Mouse (Mus musculus): ENCODE measurements around the gene Hnrnpu. TPM values are rescaled to one million over a fixed set of nuclear protein-coding genes. Genes with fewer than 3 reads are reported as not detected.

Hnrnpu gene
- total RNA-seq, 1 experiment from 2014 or later: 492 TPM

Other genes with a start within 250 kb of the Hnrnpu start
- 8.3 and 8.5 TPM in 2 replicates for gene Desi2, start 150.4 kb downstream of the Hnrnpu start, total RNA-seq (2017)
- gene Cox20, start 18.7 kb downstream of the Hnrnpu start, total RNA-seq (2017): 102 and 129 TPM in 2 replicates
- gene Efcab2, start 68.3 kb upstream of the Hnrnpu start, total RNA-seq (2017): 8.1 and 11.7 TPM in 2 replicates
- 0.12 and 0.23 TPM in 2 replicates for gene Kif26b, start 191.3 kb upstream of the Hnrnpu start, total RNA-seq (2017)